Mouse (Mus musculus) heart, postnatal 10 days (tissue): ENCODE data around the gene Theg. TPM values are rescaled to one million over a fixed set of nuclear protein-coding genes. Genes with fewer than 3 reads are reported as not detected.
A peak's percentile ranks its signal among the peaks of the same experiment; 100 is the strongest.

Source experiments
- DNase-seq, 2 experiments: peaks; one replicate each; pipeline ENCODE4 v3.0.0; 2021
- intact Hi-C: fragments of 180-260 bp; cut with DNase I; formaldehyde crosslinking; loops from one replicate; pipeline ENCODE4 v1.15.1; 2025
- total RNA-seq, 2 experiments: library from RNA; stranded (reverse); gene quantifications; 2 replicates each; pipeline ENCODE4 v1.2.3; 2021

Theg gene
- total RNA-seq, 2 experiments from 2014 or later = not detected

DNA sequence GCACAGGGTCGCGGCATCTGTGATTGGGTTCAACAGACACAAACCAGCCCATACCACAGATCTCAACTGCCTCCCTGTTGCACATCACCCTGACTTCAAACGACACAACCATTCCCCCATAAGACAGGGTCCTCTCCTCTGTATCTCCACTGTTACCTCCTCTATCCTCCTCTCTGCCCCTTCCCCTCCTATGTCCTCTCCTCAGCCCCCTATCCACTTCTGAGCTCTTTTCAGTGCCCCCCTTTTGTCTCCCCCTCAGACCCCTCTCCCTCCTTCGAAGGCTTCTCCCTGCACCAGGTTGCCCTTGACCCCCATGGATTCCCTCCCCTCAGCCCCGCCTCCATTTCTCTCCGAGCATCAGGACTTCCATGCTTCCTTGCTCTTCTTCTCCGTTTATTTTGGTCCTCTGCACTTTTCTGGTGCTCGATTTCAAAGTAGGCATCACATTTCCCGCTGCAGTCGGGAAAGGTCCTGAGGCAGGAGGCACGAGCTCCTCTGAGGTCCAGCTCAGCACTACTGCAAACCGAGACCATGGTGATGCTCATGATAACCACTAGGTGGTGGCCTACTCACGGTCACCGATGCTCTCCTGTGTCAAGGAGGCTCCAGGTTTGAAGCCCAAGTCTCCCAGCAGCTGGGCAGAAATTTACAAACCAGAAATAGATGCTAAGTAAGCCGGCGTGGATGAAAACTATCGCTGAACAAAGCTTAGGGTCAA, 7.9 kb upstream of the Theg start:
- intact Hi-C loops = loop anchor here (1.0 to 10.0 kb wide), 3 partner anchors 54 to 190 kb away; no protein-coding TSS in a partner anchor
- DNase-seq = peak; percentile 67 to 80

- DNase-seq = no peak
- intact Hi-C loops = loop anchor here (10.0 kb wide), 1 partner anchor 191 kb away; no protein-coding TSS in a partner anchor
These were observed 7.0 kb upstream of the Theg start for GRCm38 (mm10) chr10:79594111-79594510.

GRCm38 (mm10) chr10:79590702-79591101, 3.6 kb upstream of the Theg start:
- no peak for DNase-seq
- intact Hi-C loops = loop anchor here (10.0 kb wide), 1 partner anchor 194 kb away; no protein-coding TSS in a partner anchor

DNA sequence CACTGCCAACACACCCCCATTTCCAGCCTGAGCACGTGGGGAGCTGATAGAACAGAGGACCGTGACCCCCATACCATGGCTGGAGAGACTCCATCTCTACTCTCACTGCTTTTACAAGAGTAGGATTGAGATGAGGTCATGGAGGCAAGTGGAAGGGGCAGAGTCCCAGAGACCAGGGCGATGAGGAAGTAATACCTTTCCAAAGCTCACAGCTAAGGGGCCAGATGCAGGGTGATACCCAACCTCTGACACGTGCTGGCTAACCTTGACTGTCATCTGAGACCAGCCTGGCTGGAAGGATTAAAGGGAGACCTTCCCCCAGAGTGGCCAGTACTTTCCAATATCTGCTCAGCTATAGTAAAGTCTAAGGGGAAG, 608 bp upstream of the Theg start:
- intact Hi-C loops = no loop called here

DNA sequence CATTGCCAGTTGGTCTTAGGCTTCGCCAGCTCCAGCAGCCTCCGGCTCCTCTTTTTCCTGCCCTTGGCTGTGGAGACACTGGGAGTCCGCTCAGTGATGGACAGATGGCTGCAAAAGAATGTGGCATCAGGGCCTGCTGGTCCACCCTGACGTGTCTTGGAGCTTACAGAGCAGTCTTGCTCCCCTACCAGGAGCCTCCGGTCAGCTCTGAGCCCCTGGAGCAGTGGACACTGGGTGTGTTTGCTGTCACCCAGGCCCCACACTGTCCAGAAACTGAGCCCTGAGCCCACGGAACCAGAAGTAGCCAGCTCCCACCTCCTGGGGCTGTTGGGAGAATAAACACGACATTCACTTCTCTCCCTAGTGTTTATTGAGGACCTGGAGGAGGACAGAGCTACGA, 888 bp downstream of the Theg start:
- no peak for DNase-seq
- intact Hi-C loops = no loop called here

More for the DNA sequence above, 608 bp upstream of the Theg start:
- DNase-seq = no peak

DNA sequence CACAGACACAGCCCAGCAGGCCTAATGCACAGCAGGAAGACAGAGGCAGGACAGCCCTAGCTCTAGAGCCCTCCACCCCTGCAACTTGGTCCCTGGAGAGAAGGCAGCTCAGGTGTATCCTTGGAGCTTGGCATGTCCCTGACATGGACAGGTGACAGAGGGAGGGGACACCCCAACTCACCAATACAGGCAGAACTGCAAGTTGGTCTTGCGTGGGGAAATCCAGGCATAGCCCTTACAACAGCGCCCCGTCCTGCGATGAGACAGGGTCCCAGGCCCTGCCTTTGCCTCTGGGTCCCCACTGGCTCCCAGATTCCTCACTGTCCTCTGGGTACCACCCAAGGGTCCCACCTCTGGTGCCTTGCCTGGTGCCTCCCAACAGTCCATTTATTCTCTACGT, 1.4 kb downstream of the Theg start:
- intact Hi-C loops = no loop called here
- no peak for DNase-seq

GRCm38 (mm10) chr10:79585136-79585535, 2.0 kb downstream of the Theg start:
- intact Hi-C loops = no loop called here
- no peak for DNase-seq

DNA sequence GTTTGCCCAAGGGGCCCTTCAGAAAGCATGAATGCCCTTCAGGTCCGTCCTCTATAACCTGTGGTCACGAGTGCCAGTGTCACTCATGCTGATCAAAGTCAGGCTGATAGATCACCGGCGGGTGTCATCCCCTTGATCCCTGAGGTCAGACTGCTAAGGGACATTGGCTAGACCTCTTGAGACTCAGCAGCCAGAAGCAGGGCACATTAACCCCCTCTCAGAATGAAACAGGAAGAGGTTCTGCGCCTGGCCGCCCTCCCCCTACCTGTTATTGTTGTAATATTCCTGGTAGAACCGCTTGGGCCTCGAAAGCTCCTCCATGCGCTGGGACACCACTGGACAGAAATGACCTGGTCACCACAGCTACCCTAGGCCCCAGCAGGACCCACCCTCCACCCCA, 2.7 kb downstream of the Theg start:
- intact Hi-C loops = no loop called here
- no peak for DNase-seq

GRCm38 (mm10) chr10:79584021-79584420, 3.1 kb downstream of the Theg start:
- DNase-seq = no peak
- intact Hi-C loops = no loop called here

DNA sequence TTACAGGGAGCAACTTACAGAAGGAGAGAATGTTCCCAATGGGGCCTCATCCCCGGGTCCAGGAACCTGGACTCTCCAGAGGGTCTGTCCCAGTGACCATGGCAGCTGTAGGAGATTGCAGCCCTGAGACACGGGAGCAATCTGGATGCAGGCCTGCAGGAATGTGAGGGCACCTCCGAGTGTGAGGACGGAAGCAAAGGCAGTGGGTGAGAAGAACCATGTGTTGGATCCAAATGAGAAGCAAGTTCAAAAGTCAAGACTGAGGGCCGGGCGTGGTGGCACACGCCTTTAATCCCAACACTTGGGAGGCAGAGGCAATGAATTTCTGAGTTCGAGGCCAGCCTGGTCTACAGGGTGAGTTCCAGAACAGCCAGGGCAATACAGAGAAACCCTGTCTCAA, 5.6 kb downstream of the Theg start:
- no peak for DNase-seq
- intact Hi-C loops = no loop called here

- intact Hi-C loops = no loop called here
- peak in 1 of 2 experiments; percentile 52 for DNase-seq
These were observed 6.3 kb downstream of the Theg start for GRCm38 (mm10) chr10:79580811-79581210.

GRCm38 (mm10) chr10:79580356-79580755, 6.8 kb downstream of the Theg start:
- no peak for DNase-seq
- intact Hi-C loops = no loop called here

- intact Hi-C loops = no loop called here
- DNase-seq = no peak
These were observed 7.3 kb downstream of the Theg start for GRCm38 (mm10) chr10:79579781-79580180.

DNA sequence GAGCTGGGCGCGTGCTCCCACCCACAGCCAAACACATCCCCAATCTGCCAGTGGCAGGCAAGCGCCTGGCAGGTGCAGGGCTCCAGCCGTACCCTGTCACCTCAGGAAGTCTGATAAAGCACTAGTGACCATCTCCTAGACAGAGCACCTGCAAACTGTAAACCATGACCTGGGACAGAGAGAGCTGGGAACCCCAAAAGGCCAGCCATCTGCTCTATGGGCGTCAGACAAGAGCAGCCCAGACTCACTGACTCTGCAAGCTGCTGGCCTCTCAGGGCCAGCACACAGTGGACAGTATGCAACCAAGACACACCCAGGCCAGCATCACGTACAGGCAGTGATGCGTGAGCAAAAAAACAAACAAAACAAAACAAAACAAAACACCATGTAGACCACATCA, 8.2 kb downstream of the Theg start:
- intact Hi-C loops = no loop called here
- DNase-seq = no peak

DNA sequence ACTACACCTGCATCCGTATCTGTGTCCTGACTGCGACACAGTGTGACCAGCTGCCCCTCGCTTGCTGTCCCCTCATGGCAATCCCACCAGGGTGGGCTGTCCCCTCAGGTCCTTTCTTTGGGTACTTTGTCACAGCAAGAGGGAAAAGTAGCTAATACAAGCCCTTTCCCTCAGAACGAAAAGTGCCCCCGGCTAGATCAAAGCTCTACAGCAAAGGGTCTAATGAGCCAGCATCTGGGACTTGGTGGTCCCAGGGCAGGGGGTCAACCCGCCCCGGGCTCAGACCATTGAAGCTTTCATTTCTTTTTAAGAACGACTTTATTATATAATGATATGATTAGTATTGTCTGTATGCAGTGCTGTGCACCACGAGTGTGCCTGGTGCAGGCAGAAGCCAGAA, 8.9 kb downstream of the Theg start:
- intact Hi-C loops = no loop called here
- DNase-seq = no peak

DNA sequence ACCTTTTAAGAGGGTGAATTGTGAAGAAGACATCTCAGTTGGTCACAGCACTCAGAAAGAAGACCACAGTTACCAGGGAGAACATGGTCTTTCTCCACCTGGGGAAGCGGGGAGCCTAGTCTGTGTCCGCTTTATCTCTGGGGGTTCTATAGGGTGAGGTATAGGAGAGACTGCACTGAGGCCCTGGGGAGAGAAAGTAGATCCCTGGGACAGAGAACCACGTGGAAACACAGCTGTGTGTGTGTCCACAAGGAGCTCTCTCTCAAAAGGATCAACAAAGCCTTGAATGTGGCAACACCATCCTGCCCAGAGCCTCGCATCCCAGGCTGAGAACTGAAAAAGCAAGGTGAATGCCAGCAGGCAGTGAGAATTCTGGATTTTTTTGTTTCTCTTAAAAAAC, 9.8 kb downstream of the Theg start:
- no peak for DNase-seq
- intact Hi-C loops = no loop called here

DNA sequence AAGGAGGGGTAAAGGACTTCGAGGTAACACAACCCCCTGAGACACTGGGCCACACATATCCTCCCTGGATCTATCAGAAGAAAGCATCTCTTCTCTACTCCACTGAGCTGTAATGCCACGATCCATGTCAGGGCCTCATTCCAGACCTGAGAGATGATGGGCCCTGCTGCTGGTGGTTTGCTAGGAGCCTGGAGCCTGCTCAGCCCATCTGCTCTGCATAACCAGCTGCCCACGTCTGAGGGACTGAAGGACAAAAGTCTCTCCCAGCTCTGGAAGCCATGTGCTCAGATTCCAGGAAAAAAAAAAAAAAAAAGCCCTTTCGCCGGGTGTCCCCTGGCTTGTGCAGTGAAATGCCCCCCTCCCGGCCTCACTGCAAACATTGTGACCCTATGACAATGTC, 11.4 kb downstream of the Theg start:
- DNase-seq = no peak
- intact Hi-C loops = no loop called here

DNA sequence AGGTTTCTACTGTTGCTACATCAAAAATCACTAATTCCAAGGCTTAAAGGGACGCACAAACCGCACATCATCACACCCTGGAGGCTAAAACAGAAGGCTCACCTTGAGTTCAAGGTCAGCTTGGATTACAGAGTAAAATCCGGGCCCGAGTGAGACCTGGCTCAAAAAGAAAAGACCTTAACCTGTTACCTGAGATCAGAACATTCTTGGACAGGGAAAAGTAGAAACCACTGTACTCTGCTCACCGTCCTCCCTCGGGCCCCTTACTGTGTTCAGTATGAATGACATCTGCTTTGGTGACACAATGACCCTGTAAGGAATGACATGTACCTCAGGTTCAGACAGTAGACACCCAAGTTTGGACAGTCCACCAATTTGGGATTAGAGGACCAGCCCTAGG, 12.3 kb downstream of the Theg start:
- intact Hi-C loops = no loop called here
- DNase-seq = no peak

DNA sequence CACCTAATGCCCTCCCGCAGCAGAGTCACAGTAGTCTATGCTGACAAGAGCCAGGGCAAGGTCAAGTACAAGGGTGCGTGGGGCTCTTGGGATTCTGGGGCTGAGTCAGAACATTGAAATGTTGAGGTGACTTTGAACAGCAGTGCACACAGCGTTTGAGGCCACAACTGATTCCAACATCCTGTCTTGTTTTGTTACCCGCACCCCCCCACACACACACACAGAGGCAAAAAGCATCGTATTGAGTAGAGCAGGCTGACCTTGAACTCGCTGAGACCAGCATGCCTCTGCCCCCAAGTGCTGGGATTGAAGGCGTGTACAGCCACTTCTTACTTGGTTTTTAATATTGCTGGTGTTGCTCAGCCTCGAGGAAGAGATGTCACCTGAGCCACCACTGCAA, 12.8 kb downstream of the Theg start:
- DNase-seq = no peak
- intact Hi-C loops = no loop called here

DNA sequence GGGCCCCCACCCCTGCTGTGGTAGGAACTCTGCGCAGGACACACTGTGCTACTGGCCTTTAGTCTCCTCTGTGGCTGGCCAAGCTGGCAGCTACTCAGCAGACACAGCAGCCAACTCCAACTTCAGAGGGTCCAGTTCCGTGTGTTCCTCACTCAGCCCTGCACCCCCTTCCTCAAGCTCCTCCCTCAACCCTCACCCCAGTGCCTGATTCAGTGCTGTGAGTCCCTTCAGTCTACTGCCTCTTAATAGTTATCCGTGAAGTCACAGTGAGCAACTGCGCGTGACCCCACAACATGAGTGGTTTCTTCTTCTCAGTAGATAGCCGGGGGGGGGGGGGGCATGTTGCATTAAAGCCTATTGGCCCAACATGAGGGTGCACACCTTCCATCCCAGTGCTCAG, 13.5 kb downstream of the Theg start:
- intact Hi-C loops = no loop called here
- DNase-seq = no peak

DNA sequence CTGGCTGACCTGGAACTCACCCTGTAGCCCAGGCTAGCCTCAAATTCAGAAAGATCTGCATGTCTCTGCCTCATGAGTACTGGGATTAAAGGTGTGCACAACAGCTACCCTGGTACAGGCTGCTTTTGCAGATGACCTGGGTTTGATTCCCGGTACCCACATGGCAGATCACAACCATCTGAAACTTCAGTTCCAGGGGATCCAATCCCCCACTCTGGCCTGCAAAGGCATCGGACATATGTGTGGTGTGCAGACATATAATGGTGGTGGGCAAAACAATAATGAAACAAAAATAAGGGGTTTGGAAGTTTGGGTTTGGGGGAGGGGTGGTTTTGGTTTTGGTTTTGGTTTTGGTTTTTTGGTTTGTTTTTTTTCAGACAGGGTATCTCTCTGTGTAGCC, 15.8 kb downstream of the Theg start:
- DNase-seq = no peak
- intact Hi-C loops = no loop called here

DNA sequence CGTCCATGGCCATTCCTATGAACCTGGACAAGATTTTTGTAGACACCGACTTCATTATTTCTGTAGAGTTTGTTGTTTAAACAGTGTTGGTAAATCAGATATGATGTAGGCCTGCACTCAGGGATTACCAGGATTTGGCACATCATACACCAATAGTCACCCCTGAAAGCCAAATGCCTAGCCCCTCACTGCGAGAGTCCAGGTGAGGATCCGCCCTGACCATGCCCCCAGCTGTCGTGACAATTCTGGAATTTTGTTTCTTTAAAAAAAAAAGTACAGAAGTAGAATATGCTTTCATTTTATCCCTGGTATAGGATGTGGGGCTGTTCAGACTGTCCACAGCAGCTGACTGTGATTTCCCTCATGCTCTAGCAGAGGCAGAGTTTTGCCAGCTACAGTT, 17.2 kb downstream of the Theg start:
- intact Hi-C loops = no loop called here
- DNase-seq = no peak

- DNase-seq = no peak
- intact Hi-C loops = no loop called here
These were observed 27.4 kb downstream of the Theg start for GRCm38 (mm10) chr10:79559716-79560115.
